Mouse (Mus musculus) thymus, adult 2 months (tissue): Measurements from ENCODE around the gene Cdh1. TPM values are rescaled to one million over a fixed set of nuclear protein-coding genes. Genes with fewer than 3 reads are reported as not detected.
"Not testable (repeated sequence)": the region's sequence is repeated elsewhere in the genome, so short reads cannot be mapped to it uniquely, and the experiment has no call there.

ENCODE experiments used
- DNase-seq: peaks from one replicate; pipeline ENCODE4 v3.0.0; 2021
- H3K27ac ChIP-seq: fragments of 200-500 bp; 2 replicates; pipeline ENCODE4 v1.5.1; 2012; ENCODE audit warnings: low read length, control low read depth; ENCODE audit not compliant: control insufficient read depth, insufficient read depth
- H3K27me3 ChIP-seq: fragments of 200-500 bp; 2 replicates; pipeline ENCODE4 v1.6.1; 2012; ENCODE audit warnings: mild to moderate bottlenecking, low read length, moderate library complexity, mixed read lengths; ENCODE audit not compliant: control insufficient read depth, insufficient read depth
- H3K36me3 ChIP-seq: fragments of 200-500 bp; 2 replicates; pipeline ENCODE4 v1.6.1; 2012; ENCODE audit warnings: mild to moderate bottlenecking, low read length, moderate library complexity; ENCODE audit not compliant: control insufficient read depth, insufficient read depth
- H3K4me1 ChIP-seq: fragments of 200-500 bp; replicated peaks from 2 replicates; pipeline ENCODE4 v1.6.1; 2012; ENCODE audit warnings: low read length; ENCODE audit not compliant: control insufficient read depth, insufficient read depth
- H3K4me3 ChIP-seq: fragments of 200-500 bp; 2 replicates; pipeline ENCODE4 v1.5.1; 2012; ENCODE audit warnings: mild to moderate bottlenecking, low read length, control low read depth, moderate library complexity; ENCODE audit not compliant: control insufficient read depth, insufficient read depth
- CTCF ChIP-seq: fragments of 200-500 bp; IDR thresholded peaks from 2 replicates; pipeline ENCODE4 v1.5.1; 2012; ENCODE audit warnings: mild to moderate bottlenecking, control low read depth, low read length, moderate library complexity, borderline replicate concordance; ENCODE audit not compliant: control insufficient read depth, poor library complexity, insufficient read depth; ENCODE audit errors: extremely low read depth
- POLR2A ChIP-seq: fragments of 200-500 bp; IDR thresholded peaks from 2 replicates; pipeline ENCODE4 v1.6.1; 2012; ENCODE audit warnings: mild to moderate bottlenecking, low read length, control low read depth, moderate library complexity; ENCODE audit not compliant: control insufficient read depth, poor library complexity, insufficient read depth; ENCODE audit errors: extremely low read depth
- WGBS: fragments of 180-500 bp; shearing (Covaris S2); methylation state at CpG from one replicate; pipeline ENCODE4 v1.1.7; 2018; 5-methylcytosine and 5-hydroxymethylcytosine counted together
- polyA plus RNA-seq: library from polyadenylated mRNA; depleted of rRNA; stranded (reverse); fragments of >200 nt; gene quantifications from 2 replicates; pipeline ENCODE4 v1.2.3, GENCODE M21; 2012

The Cdh1 gene
- polyA plus RNA-seq, 1 experiment = 23.5 TPM

DNA sequence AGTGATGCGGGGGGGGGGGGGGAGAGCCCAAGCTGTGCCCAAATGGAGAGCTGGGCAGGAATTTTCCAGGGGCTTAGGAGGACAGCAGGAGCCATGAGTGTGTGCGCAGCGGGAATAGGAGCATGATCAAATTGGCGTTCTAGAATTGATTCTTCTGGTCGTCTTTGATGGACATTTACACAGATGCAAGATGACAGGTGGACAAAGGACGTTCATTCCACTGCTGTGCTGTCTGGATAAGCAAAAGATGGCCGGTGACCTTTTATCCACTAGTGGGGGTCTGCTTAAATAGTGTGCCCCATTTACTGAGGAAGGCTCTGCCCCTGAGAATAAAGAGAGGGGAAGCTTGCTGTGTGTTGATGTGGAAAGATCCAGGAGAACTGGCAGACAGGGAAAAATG lies 34.1 kb upstream of the Cdh1 start:
- DNase-seq = no peak
- TF ChIP-seq CTCF (no peak), POLR2A (no peak)
- WGBS = 92% methylated on average over 7 of the region's 7 CpGs
- Histone ChIP-seq H3K27ac (no peak overlapping the region), H3K27me3 (no peaks in the 10 kb centered on the region), H3K4me1 (no peaks in the 10 kb centered on the region), H3K36me3 (no peaks in the 10 kb centered on the region), H3K4me3 (no peak overlapping the region)

DNA sequence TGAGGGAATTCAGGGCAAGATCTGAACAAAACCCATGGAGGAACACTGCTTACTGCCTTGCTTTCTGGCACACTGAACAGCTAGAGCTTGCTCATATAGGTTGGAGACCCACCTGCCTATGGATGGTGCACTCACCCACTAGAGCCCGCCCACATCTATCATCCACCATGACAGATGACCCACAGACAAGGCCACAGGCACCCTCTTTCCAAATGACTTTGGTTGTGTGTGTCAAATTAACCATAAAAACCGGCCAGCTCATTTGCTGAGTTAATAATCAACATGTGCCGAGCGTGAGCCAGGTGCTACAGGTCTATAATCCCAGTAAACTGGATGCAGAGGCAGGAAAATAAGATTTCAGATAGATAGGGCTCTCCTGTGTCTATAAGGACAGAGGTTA lies 32.8 kb upstream of the Cdh1 start:
- WGBS = 96% methylated on average over 4 of the region's 4 CpGs
- H3K36me3 ChIP-seq = no peaks in the 10 kb centered on the region
- H3K4me3 ChIP-seq = no peak overlapping the region
- TF ChIP-seq POLR2A (no peak), CTCF (no peak)
- no peak overlapping the region for H3K27ac ChIP-seq
- no peaks in the 10 kb centered on the region for H3K27me3 ChIP-seq
- no peak for DNase-seq
- H3K4me1 ChIP-seq = no peaks in the 10 kb centered on the region; the same call in 1 of the 2 replicates

DNA sequence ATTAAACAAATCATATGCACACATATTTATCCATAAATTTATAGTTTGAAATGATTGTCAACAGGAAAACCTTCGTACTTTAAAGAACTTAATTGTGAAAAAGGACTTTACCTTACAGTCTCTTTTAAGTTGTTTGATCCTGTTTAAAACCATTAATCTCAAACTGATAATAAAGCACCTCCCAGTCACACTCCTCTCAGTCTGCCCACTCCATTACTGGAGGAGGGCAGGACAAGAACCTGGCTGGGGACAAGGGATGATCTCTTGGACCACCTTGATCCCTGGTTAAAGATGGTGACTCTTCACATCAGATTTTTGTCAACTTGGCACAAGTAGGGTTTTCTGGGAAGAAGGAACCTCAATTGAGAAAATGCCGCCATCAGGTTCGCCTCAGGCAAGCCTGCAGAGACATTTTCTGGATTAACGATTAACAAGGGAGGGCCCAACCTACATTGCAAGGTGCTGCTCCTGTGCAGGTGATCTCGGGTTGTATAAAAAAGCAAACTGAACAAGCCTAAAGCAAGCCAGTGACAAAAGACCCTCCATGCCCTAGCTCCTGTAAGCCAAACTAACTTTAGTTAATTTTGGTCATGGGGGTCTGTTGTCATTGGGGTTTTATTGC lies 31.5 kb upstream of the Cdh1 start:
- WGBS = 94% methylated on average over 5 of the region's 5 CpGs
- Histone ChIP-seq H3K4me3 (no peak overlapping the region), H3K4me1 (no peaks in the 10 kb centered on the region; the same call in 1 of the 2 replicates), H3K36me3 (no peaks in the 10 kb centered on the region), H3K27me3 (no peaks in the 10 kb centered on the region), H3K27ac (no peak overlapping the region)
- DNase-seq = no peak
- TF ChIP-seq CTCF = no peak
- TF ChIP-seq POLR2A = no peak

DNA sequence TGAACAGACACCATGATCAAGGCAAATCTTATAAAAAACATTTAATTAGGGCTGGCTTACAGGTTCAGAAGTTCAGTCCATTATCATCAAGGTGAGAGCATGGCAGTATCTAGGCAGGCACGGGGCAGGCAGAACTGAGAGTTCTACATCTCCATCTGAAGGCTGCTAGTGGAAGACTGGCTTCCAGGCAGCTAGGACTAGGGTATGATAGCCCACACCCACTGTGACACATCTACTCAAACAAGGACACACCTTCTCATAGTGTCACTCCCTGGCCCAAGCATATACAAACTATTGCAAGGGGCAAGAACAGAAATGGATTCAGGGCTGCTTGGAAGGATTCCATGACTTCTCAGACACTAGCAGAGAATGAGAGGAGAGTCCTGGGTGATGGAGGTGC lies 31.0 kb upstream of the Cdh1 start:
- not testable (repeated sequence) for DNase-seq, H3K4me3 ChIP-seq, H3K36me3 ChIP-seq, H3K4me1 ChIP-seq, H3K27me3 ChIP-seq, H3K27ac ChIP-seq
- 91% methylated on average over 1 of the region's 1 CpGs for WGBS

DNA sequence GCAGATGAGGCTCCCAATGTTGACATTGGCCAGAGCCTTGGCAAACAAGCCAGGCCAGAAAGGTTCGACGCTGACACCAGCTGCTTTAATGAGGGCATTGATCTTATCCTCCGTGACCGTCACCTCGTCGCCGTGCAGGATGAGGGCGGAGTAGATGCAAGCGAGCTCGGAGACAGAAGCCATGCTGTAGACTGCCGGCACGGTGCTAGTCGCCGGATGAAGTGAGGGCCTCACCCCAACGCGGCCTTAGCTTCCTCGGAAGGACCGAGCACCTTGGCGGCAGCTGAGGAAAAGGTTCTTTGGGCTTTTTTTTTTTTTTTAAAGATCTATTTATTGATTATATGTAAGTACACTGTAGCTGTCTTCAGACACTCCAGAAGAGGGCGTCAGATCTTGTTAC lies 30.0 kb upstream of the Cdh1 start, which contains the start of gene Gm10073:
TSS of gene Gm10073 (minus strand) at position 294 of the 400 bp plus-strand sequence.
- 88% methylated on average over 20 of the region's 20 CpGs for WGBS
- DNase-seq, H3K4me1 ChIP-seq, H3K36me3 ChIP-seq, H3K27ac ChIP-seq, H3K27me3 ChIP-seq, H3K4me3 ChIP-seq: not testable (repeated sequence)

DNA sequence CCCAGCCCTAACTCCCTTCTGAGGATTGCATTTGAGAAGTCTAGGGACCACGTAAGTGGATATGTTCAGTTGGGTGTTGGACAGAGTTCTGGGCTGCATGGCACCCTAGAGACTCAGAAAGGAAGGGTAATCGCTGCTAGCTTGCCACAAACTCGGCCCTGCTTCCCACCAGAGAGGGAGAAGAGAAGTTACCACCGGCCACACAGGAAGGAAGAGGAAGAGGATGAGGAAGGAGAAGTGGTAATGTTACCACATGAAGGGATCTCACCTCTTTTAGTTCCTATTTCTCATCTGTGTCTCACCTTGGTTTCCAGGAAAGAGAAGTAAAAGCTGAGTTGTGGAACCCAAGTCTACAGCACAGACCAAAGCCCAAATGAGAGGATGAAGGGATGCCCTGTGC lies 28.9 kb upstream of the Cdh1 start:
- no peak for DNase-seq
- Histone ChIP-seq H3K36me3 (no peaks in the 10 kb centered on the region), H3K27ac (no peak overlapping the region), H3K4me3 (no peak overlapping the region), H3K27me3 (no peaks in the 10 kb centered on the region), H3K4me1 (no peaks in the 10 kb centered on the region; the same call in 1 of the 2 replicates)
- TF ChIP-seq CTCF = no peak
- TF ChIP-seq POLR2A = no peak
- 14% methylated on average over 4 of the region's 4 CpGs for WGBS

DNA sequence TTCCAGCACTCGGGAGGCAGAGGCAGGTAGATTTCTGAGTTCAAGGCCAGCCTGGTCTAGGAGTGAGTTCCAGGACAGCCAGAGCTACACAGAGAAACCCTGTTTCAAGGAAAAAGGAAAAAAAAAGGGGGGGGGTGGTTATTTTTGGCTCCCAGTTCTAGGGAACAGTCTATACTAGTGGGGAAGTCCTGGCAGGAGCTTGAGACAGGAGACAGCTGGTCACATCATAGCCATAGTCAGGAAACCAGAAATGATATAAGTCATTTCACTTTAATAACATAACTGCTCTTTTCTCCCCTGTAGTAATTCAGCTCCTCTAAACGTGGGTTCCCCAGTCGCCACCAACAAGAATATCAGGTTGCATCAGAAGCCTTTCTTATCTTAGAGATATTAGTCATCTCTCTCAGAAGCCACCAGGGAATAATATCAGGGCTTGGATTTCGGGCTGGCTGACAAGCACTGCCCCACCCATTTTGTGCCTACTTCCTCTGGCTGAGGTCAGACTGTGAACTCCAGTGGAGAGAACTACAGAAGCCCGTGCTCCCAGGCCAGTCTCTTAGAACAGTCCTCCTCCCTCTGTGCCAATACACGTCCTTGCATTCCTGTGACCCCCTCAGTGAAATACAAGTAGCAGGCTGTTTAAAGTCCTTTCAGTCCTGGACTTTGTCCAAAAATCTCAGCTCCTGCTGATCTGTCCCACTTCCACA lies 26.1 kb upstream of the Cdh1 start:
- Histone ChIP-seq H3K27ac (no peak overlapping the region), H3K4me1 (no peaks in the 10 kb centered on the region; the same call in 1 of the 2 replicates), H3K4me3 (no peak overlapping the region), H3K36me3 (no peaks in the 10 kb centered on the region), H3K27me3 (no peaks in the 10 kb centered on the region)
- 38% methylated on average over 6 of the region's 6 CpGs for WGBS
- no peak for DNase-seq
- no peak for TF ChIP-seq CTCF
- TF ChIP-seq POLR2A = no peak
